Mouse (Mus musculus) cerebellum, adult 9-11 months (tissue): ENCODE measurements around the gene Kdm5a.
A peak's percentile ranks its signal among the peaks of the same experiment; 100 is the strongest.

Source experiments
- DNase-seq: peaks from one replicate; pipeline ENCODE4 v3.0.0; 2022

Gene Kdm5a

DNA sequence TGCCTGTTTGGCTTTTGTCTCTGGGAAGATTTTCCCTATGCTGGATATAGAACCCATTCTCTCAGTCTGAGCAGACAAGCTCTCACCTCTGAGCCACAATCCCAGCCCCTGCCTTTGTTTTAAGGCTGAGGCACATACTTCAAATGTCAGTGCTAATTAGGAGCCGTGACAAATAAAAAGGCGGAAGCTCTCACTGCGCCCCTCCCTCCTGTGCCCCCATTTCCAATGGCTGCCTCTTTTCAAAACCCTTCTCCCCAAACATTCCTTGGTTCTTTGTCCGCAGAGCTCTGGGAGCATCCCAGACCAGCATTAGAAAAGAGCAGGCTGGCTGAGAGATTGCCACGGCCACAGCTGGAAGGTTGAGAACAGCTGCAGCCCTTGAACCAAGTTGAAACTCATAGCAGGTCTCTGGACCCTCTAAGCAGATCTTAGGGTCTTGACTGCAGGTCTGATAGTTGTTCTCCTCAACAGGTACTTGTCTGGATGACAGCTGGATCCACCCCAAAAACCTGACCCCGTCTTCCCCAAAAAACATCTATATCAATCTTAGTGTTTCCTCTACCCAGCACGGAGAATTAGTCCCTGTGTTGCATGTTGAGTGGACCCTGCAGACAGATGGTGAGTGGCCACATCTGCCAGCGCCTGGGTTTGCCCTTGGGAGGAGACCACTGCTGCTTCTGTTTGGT, 108.7 kb downstream of the Kdm5a start:
- DNase-seq, result no peak

DNA sequence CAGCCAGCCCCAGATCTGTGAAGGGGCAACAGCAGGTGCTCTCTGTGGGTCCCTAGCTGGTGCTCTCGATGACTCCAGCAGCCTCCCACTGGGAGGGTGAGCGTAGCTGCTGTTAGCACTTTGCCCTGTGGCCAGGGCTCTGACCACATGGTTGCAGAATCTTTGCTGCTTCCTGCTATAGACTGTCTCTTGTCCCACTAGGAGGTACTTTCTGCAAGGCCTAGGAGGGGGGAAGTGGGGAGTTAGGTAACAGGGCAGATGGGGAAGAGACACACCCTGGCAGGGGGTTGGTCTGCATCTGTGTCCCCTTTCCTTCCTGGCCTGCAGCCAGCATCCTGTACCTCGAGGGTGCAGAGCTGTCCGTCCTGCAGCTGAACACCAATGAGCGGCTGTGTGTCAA, 109.5 kb downstream of the Kdm5a start:
- DNase-seq, result no peak

DNA sequence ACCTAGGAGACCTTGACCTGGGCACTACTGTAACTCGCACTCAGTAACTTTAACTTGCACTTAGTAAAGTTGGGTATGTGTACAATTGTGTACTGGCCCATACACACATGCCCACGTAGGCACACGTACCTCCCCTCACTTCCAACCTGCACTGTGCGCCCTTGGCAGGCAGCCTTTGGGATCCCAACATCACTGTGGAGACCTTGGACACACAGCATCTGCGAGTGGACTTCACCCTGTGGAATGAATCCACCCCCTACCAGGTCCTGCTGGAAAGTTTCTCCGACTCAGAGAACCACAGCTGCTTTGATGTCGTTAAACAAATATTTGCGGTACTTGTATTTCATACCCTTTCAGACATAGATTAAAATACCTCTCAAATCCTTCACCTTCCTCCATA, 111.4 kb downstream of the Kdm5a start:
- DNase-seq, result no peak

DNA sequence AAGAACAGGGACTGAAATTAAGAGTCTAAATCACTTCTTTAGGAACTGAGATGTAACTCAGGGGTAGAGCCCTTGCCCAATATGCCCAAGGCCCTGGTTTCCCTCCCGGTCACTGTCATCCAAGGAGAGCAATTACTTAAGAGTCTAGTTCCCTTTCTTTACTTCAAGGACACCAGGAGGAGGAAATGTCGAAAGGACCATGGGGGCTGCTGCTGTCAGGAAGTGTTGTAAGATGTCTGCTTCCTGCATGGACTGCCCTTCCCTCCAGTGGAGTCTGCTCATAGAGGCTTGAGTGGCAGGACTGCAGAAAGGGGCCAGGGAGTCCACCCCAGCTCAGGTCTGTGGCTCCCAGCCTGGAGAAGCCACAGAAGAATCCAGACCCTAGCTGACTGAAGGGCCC, 115.4 kb downstream of the Kdm5a start:
- no peak for DNase-seq

DNA sequence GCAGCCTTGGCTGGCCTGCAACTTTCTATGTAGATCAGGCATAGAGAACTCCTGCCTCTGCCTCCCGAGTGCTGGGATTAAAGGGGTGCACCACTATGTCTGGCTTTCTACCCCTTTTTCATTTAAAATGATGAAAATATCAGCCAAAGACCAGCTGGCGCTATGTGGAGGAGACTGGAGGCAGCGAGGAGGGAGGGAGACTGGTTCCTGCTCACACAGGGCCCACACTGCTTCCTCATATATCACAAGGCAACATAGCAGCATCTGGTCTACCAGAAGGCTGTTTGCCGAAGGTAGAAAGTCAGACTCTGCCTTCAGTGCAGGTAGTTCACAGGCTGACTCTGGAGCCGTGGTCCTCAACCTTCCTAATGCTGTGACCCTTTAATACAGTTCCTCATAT, 116.4 kb downstream of the Kdm5a start:
- no peak for DNase-seq

DNA sequence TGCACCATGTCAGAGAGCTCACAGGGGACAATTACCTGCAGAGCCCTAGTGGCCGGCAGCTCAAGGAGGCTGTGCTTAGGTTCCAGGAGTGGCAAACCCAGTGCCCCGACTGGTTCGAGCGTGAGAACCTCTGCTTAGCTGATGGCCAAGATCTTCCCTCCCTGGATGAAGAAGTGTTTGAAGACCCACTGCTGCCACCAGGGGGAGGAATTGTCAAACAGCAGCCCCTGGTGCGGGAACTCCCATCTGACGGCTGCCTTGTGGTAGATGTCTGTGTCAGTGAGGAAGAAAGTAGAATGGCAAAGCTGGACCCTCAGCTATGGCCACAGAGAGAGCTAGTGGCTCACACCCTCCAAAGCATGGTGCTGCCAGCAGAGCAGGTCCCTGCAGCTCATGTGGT, 117.6 kb downstream of the Kdm5a start:
- DNase-seq, result no peak

DNA sequence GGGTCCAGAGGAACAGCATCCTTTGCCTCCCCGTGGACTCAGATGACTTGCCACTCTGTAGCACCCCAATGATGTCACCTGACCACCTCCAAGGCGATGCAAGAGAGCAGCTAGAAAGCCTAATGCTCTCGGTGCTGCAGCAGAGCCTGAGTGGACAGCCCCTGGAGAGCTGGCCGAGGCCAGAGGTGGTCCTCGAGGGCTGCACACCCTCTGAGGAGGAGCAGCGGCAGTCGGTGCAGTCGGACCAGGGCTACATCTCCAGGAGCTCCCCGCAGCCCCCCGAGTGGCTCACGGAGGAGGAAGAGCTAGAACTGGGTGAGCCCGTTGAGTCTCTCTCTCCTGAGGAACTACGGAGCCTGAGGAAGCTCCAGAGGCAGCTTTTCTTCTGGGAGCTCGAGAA, 118.1 kb downstream of the Kdm5a start:
- DNase-seq, result no peak

DNA sequence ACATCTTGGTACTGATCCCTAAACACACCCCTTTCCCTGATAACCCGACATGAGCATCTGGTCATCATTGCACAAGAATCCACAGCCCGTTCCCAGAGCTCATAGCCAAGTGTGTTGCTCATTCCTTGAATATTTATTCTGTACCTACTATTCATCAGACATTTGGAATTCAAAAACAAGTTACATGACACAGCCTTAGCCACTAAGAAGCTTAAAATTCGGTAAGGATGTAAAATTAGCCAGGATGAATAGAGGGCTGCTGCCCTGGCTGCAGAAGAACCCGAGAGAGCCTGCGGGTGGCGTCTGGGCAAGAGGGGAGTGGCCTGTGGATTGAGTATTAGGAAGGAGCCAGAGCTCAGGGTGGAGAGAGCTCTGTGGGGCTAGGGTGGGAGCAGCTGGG, 118.8 kb downstream of the Kdm5a start:
- no peak for DNase-seq

DNA sequence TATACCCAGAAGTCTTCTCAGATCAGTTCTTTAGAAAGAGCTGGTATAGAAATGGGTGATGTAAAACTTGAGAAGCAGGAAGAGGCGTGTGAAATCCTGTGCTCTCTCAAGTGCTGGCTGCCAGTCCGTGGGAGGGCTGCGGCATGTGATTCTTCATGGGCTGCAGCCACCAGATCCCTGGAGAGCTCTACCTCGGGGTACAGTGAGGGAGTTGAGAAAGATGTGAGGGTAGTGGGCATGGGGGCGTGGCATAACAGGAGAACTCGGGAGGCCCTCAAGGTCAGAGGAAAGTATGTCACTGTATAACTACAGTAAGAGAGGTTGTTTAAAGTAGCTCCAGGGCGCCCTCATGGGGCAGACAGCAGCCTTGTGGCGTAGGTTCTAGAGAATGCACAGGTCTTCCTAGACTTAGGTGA, 119.3 kb downstream of the Kdm5a start:
- DNase-seq, result no peak

DNA sequence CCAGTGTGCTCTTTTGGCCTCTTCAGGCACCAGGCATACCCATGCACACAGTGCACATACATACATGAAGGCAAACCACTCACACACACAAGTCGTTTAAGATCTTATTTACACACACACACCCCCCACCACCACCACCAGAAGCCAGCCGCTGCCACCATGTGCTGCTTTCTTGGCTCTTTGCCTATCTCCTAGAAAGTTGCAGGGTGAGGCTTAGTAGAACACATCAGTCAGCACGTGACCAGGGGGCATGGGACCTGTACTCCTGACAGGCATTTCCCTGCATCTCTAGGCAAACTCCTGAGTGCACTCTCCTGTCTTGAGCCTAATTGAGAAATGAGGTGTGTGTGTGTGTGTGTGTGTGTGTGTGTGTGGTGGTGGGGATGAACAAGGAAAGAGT, 121.1 kb downstream of the Kdm5a start:
- DNase-seq, result no peak

- peak; percentile 38 for DNase-seq
Measured at GRCm38 (mm10) chr6:120486051-120486510, 122.2 kb downstream of the Kdm5a start.

DNA sequence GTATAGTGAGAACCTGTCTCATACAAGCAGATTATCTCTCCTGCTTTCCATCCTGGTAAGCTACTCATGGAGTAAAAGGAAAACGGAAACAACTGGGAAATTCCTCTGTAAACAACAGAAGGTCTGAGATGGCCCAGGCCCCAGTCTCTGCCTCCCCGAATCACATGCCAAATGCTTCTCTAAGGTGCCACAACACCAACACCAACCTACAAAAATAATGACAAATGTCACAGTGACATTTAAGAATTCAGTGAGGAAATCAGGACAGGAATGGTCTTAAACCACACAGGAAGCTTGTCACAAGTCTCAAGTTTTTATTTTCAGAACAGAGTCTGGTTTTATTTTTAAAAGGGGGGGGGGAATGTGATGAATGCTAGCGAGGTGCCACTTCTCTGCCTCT, 124.7 kb downstream of the Kdm5a start:
- no peak for DNase-seq

- no peak for DNase-seq
Measured at GRCm38 (mm10) chr6:120489461-120489860, 125.5 kb downstream of the Kdm5a start.

DNA sequence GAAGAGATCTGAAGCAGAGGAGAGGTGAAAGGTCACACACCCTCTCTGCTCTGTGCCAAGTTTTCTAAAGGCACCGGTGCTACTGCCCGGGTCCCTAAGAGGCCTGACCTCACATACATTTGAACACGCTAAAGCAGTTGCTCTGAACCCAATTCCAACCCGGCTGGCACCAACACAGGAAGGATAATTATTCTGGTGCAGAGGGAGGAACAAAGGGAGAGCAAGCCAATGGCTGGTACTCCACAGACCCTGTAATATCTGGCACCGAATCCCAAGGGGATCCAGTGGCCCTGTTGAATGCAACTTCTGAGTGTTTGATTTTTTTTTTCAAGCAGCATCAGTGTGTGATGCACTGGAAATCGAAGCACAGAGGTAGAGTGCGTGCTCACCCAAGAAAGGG, 127.1 kb downstream of the Kdm5a start:
- no peak for DNase-seq

DNA sequence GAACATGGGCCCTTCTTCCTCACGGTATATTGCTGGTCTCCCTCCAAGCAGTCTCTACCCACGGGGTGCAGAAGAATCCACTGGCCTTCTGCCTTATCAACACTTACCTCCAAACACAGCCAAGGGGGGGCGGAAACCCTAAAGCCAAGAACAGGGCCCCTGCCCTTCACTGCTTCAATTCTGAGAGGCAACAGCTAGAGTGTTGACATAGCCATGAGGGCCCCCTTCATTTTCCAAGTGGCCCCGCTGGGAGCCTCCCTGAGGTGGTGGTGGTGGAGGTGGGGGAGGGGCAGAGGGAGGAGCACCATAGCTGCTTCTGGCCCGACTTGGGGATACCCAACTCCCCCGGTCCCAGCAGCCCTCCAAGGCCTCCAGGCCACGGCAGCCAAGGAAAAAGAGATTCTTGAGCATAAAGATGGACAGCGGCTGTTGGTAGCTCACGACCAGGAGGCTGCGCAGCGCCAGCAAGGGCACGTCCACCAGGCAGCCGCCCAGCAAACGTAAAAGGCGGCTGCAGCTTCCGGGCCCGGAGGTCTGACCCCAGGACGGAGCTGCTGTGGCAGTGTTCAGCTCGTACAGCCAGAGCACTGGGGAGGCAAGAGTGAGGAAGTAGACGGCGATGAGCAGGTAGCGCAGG, 128.1 kb downstream of the Kdm5a start:
- no peak for DNase-seq

DNA sequence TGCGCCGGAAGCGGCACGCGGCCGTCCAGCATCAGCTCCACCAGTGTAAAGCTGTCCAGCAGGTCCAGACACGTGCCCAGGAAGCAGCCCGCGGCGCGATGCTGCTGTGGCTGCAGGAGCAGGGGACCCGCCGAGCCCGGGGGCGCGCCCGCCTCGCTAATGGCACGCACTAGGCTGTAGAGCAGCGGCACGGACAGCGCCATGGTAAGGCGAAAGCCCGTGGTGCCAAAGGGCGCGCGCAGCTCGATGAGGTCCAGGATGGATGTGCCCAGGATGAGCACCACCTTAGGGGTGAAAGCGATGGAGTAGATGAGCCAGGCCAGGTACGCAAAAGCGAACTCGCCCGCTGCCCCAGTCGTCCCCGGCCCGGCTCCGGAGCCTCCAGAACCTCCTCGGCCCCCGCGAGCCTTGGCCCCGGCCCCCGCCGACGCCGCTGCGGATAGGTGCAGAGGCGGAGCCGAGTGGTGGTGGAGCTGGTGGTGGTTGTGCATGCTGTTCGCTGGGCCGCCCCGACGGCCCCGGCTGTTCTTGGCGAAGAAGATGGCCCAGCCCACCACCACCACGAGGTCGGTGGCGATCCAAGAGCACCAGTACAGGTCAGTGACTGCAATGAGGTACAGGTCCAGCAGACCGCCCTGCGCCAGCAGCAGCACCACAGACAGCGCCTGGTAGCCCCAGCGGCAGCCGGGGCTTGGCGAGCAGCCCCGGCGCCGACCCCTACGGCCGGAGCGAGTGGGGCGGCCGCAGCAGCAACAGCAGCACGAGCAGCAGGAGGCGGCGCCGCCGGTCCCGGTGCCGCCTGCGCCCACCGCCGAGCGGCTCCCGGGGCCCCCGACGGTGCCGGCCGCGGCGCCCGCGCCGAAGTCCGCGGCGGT, 128.8 kb downstream of the Kdm5a start:
- DNase-seq, result peak; percentile 28

GRCm38 (mm10) chr6:120493374-120494181, 129.7 kb downstream of the Kdm5a start, which contains the start of gene Tmem121b:
Gene Tmem121b (minus strand): TSS chr6:120493807.
- peak; percentile 82 for DNase-seq
